Mouse (Mus musculus): ENCODE measurements around the gene Endov. TPM values are rescaled to one million over a fixed set of nuclear protein-coding genes. Genes with fewer than 3 reads are reported as not detected.
A peak's percentile ranks its signal among the peaks of the same experiment; 100 is the strongest.

Gene Endov
- polyA plus RNA-seq, 1 experiment from 2014 or later = 19.8 TPM

- 50% methylated on average over 3 of the region's 3 CpGs for WGBS
- H3K4me1 ChIP-seq (ENCODE audit: control insufficient read depth, insufficient read depth, low read length) = peaks cover 22% of the 10 kb centered on the region
- H3K27me3 ChIP-seq (ENCODE audit: control insufficient read depth, insufficient read depth, low read depth, low read length) = peaks cover 6% of the 10 kb centered on the region
Measured at GRCm38 (mm10) chr11:119551468-119551867, 60.3 kb downstream of the Endov start.

DNA sequence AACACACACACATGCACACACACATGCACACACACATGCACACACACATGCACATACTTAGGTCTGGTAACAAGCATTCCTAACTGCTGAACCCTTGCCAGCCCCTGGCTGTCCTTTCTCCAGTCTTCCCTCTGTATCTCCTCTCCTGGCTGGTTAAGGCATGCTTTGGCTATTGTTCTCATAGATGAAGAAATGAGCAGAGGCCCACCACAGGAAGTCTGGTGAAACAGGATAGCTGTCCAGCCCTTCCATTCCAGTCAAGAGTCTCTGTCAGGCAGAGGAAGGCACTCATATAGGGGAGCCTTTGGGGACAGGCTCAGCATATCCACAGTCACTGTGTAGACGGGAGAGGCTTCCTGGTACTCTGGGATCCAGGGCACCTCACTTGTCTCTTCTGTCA lies 61.2 kb downstream of the Endov start:
- H3K27ac ChIP-seq (ENCODE audit: low read length) = no peak overlapping the region
- ATAC-seq = no peak
- 53% methylated on average over 1 of the region's 1 CpGs for WGBS

More at GRCm38 (mm10) chr11:119551468-119551867, 60.3 kb downstream of the Endov start:
- no peak overlapping the region for H3K4me2 ChIP-seq (ENCODE audit: low read length)
- no peak overlapping the region for H3K4me3 ChIP-seq (ENCODE audit: low read depth, low read length)
- no peaks in the 10 kb centered on the region for H3K9me3 ChIP-seq (replicated peaks; ENCODE audit: control insufficient read depth, low read length, poor library complexity, severe bottlenecking)
- H3K36me3 ChIP-seq (ENCODE audit: control insufficient read depth, insufficient read depth, low read length) = no peaks in the 10 kb centered on the region
- no peak for ATAC-seq
- no peak overlapping the region for H3K9ac ChIP-seq (ENCODE audit: low read depth, low read length)
- H3K27ac ChIP-seq (ENCODE audit: low read length) = no peak overlapping the region

DNA sequence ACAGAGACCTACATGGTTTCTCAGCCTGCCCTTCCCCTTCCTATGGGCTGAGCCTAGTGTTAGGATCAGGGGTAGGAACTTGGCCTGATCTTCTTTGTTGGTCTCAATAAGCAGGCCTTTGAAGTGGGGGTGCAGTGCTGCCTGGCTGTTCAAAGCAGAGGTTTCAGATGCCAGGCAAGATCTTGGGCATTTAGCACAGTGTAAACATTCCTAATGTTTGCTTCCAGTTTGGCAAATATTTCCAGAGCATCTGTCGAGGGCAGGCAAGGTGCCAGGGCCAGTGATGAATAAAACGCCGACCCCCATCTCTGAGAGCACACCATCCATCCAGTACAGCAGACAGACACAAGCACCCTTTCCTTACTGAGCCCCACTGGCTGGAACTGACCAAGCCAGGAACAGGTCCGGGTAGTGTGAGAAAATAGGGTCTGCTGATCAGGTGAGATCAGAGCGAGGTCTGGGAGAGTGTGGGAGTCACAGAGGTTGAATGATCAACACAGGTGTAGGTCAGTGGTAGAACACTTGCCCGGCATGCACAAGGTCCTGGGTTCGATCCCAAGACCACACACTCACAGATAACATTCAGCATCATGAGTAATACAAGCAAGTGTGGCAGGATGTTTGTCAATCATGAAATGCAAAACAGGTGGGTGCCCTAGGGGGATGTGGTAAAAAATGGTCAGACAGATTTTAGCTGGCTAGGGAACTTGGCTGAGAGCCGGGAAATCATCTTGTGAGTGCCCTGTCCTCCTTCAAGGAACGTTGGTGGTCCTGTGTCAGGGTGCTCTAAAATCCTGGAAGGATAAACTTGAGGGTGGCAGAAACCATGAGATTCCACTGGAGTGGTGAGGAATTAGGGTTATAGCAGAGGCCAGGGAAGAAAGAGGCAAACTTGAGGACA lies 62.0 kb downstream of the Endov start:
- no peak overlapping the region for H3K4me2 ChIP-seq (ENCODE audit: low read length)
- ATAC-seq = no peak
- WGBS = 75% methylated on average over 9 of the region's 9 CpGs
- H3K9ac ChIP-seq (ENCODE audit: low read depth, low read length) = no peak overlapping the region
- no peak overlapping the region for H3K27ac ChIP-seq (ENCODE audit: low read length)
- H3K36me3 ChIP-seq (ENCODE audit: control insufficient read depth, insufficient read depth, low read length) = no peaks in the 10 kb centered on the region
- no peaks in the 10 kb centered on the region for H3K9me3 ChIP-seq (replicated peaks; ENCODE audit: control insufficient read depth, low read length, poor library complexity, severe bottlenecking)
- H3K4me1 ChIP-seq (ENCODE audit: control insufficient read depth, insufficient read depth, low read length) = peaks cover 26% of the 10 kb centered on the region
- no peak overlapping the region for H3K4me3 ChIP-seq (ENCODE audit: low read depth, low read length)
- peaks cover 6% of the 10 kb centered on the region for H3K27me3 ChIP-seq (ENCODE audit: control insufficient read depth, insufficient read depth, low read depth, low read length)

More for the DNA sequence above, 61.2 kb downstream of the Endov start:
- no peak overlapping the region for H3K4me2 ChIP-seq (ENCODE audit: low read length)
- H3K36me3 ChIP-seq (ENCODE audit: control insufficient read depth, insufficient read depth, low read length) = no peaks in the 10 kb centered on the region
- H3K4me3 ChIP-seq (ENCODE audit: low read depth, low read length) = no peak overlapping the region
- no peak overlapping the region for H3K9ac ChIP-seq (ENCODE audit: low read depth, low read length)
- peaks cover 19% of the 10 kb centered on the region for H3K4me1 ChIP-seq (ENCODE audit: control insufficient read depth, insufficient read depth, low read length)
- H3K27me3 ChIP-seq (ENCODE audit: control insufficient read depth, insufficient read depth, low read depth, low read length) = peaks cover 6% of the 10 kb centered on the region
- no peaks in the 10 kb centered on the region for H3K9me3 ChIP-seq (replicated peaks; ENCODE audit: control insufficient read depth, low read length, poor library complexity, severe bottlenecking)

GRCm38 (mm10) chr11:119554706-119555105 lies 63.6 kb downstream of the Endov start:
- Histone ChIP-seq H3K27me3 (ENCODE audit: control insufficient read depth, insufficient read depth, low read depth, low read length) (no peaks in the 10 kb centered on the region; the same call in 1 of the 2 replicates), H3K4me2 (ENCODE audit: low read length) (no peak overlapping the region), H3K36me3 (ENCODE audit: control insufficient read depth, insufficient read depth, low read length) (no peaks in the 10 kb centered on the region), H3K4me3 (ENCODE audit: low read depth, low read length) (no peak overlapping the region), H3K9ac (ENCODE audit: low read depth, low read length) (no peak overlapping the region), H3K27ac (ENCODE audit: low read length) (no peak overlapping the region), H3K9me3 (replicated peaks; ENCODE audit: control insufficient read depth, low read length, poor library complexity, severe bottlenecking) (no peaks in the 10 kb centered on the region), H3K4me1 (ENCODE audit: control insufficient read depth, insufficient read depth, low read length) (peaks cover 25% of the 10 kb centered on the region)
- no peak for ATAC-seq
- 83% methylated on average over 7 of the region's 7 CpGs for WGBS

DNA sequence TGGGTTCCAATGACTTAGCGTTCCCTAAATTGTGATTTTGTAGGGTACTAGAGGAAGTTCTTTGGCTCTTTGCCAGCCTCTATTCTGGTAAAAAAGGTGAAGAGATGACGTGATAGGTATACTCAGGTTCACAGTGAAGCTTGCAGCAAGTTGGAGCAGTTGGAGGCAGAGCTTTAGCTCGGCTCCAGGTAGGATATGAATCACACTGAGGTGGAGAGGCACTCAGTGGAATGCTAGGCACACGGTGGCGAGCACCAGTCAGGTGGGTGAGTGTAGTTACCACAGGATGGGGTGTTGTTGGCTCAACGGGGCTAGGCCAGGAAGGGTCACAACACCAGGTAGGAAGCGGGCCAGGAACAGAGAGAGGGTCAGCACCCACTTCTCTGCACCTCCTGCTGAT lies 64.0 kb downstream of the Endov start:
- H3K36me3 ChIP-seq (ENCODE audit: control insufficient read depth, insufficient read depth, low read length) = no peaks in the 10 kb centered on the region
- no peak for ATAC-seq
- H3K4me2 ChIP-seq (ENCODE audit: low read length) = no peak overlapping the region
- H3K4me1 ChIP-seq (ENCODE audit: control insufficient read depth, insufficient read depth, low read length) = peaks cover 25% of the 10 kb centered on the region
- no peak overlapping the region for H3K27ac ChIP-seq (ENCODE audit: low read length)
- H3K27me3 ChIP-seq (ENCODE audit: control insufficient read depth, insufficient read depth, low read depth, low read length) = no peaks in the 10 kb centered on the region; the same call in 1 of the 2 replicates
- H3K9ac ChIP-seq (ENCODE audit: low read depth, low read length) = no peak overlapping the region
- no peaks in the 10 kb centered on the region for H3K9me3 ChIP-seq (replicated peaks; ENCODE audit: control insufficient read depth, low read length, poor library complexity, severe bottlenecking)
- WGBS = 89% methylated on average over 7 of the region's 7 CpGs
- no peak overlapping the region for H3K4me3 ChIP-seq (ENCODE audit: low read depth, low read length)

- ATAC-seq = peak; percentile 73
- Histone ChIP-seq H3K4me1 (ENCODE audit: control insufficient read depth, insufficient read depth, low read length) (peaks cover 25% of the 10 kb centered on the region), H3K4me3 (ENCODE audit: low read depth, low read length) (no peak overlapping the region), H3K27ac (ENCODE audit: low read length) (peak overlapping the region; percentile 86), H3K27me3 (ENCODE audit: control insufficient read depth, insufficient read depth, low read depth, low read length) (no peaks in the 10 kb centered on the region; the same call in 1 of the 2 replicates), H3K9ac (ENCODE audit: low read depth, low read length) (peak overlapping the region; percentile 52), H3K9me3 (replicated peaks; ENCODE audit: control insufficient read depth, low read length, poor library complexity, severe bottlenecking) (no peaks in the 10 kb centered on the region), H3K4me2 (ENCODE audit: low read length) (peak overlapping the region; percentile 29), H3K36me3 (ENCODE audit: control insufficient read depth, insufficient read depth, low read length) (no peaks in the 10 kb centered on the region)
- 8% methylated on average over 17 of the region's 17 CpGs for WGBS
Measured at GRCm38 (mm10) chr11:119557940-119558869, 67.1 kb downstream of the Endov start.

GRCm38 (mm10) chr11:119558870-119559610 lies 67.9 kb downstream of the Endov start:
- WGBS = 2% methylated on average over 8 of the region's 9 CpGs
- Histone ChIP-seq H3K4me1 (ENCODE audit: control insufficient read depth, insufficient read depth, low read length) (peaks cover 25% of the 10 kb centered on the region), H3K9me3 (replicated peaks; ENCODE audit: control insufficient read depth, low read length, poor library complexity, severe bottlenecking) (no peaks in the 10 kb centered on the region), H3K27ac (ENCODE audit: low read length) (peak overlapping the region; percentile 86), H3K4me3 (ENCODE audit: low read depth, low read length) (no peak overlapping the region), H3K36me3 (ENCODE audit: control insufficient read depth, insufficient read depth, low read length) (no peaks in the 10 kb centered on the region), H3K9ac (ENCODE audit: low read depth, low read length) (peak overlapping the region; percentile 52), H3K4me2 (ENCODE audit: low read length) (peak overlapping the region; percentile 29), H3K27me3 (ENCODE audit: control insufficient read depth, insufficient read depth, low read depth, low read length) (no peaks in the 10 kb centered on the region; the same call in 1 of the 2 replicates)
- peak; percentile 72 for ATAC-seq

All from midbrain, embryonic 16.5 days (tissue).